Mouse (Mus musculus): Measurements from ENCODE around the gene Rras.
"Not testable (repeated sequence)": the region's sequence is repeated elsewhere in the genome, so short reads cannot be mapped to it uniquely, and the experiment has no call there.

Rras gene

GRCm38 (mm10) chr7:45000539-45001114 is 17.1 kb upstream of the Rras start:
- DNase-seq (ENCODE audit: low spot score): no peak

DNA sequence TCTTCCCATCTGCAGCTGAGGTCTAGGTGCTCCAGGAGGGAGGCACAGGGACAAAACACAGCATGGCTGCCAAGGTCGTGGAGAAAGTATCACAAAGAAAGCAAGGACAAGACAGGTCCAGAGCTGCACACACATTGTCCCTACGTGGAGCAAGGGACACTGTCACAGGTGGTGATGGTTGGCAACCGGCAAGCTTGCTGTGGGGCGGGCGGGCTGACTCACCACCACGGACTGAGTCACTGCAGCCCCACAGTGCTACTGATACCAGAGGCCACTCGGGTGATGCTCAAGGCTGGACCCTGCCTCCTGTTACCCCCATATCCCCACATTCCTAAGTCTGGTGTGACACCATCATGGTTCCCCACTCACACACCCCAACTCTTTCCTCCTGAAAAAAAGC is 15.3 kb upstream of the Rras start:
- no peak for DNase-seq (ENCODE audit: low spot score)

GRCm38 (mm10) chr7:45004546-45004945 is 13.2 kb upstream of the Rras start:
- DNase-seq (ENCODE audit: low spot score): no peak

DNA sequence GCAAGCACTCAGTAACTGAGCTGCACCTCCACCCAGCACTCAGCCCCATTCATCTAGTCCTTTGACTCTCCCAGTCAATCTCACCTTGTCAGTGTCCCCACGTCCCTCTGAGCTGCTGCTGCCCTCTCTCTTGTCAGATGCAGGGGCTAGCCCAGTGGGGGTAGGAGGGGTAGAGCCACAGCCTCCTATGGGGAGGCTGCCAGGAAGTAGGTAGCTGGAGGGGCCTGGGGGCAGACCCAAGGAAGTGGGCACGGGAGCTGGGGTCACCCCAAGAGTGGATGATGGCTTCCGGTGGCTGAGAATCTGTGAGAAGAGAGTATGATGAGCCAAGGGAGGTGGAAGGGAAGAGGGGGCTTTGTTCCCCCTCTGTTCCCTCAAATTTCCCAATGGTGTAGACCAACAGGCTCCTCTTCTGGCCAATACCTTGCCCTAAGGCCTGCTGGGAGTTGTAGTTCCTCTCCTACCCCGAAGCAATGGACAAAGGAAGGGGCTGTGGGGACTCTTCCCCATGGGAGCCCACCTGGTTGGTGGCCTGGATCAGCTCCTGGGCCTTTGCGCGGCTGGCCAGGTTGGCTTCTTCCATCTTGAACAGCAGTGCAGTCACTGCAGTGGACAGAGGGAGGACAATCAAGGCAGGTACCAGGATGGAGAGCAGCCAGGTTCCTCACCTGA is 12.3 kb upstream of the Rras start:
- DNase-seq (ENCODE audit: low spot score): no peak

DNA sequence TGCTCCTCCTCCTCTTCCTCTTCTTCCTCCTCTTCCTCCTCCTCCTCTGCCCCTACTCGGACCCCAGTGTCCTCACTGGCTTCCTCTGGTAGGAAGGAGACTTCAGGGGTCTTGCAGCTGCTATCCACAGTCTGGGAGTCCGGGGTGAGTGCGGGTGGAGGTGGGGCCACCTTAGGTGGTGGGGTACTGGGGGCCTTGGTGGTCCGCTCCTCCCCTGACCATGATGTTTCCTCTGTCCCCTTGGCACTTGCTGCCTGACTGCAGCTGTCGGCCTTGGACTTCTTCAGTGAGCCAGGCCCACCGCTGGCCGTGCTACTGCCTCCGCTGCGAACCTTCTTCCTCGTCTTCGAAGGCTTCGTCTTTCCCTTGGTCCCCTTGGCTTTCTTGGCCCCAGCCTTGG is 11.3 kb upstream of the Rras start:
- no peak for DNase-seq (ENCODE audit: low spot score)

DNA sequence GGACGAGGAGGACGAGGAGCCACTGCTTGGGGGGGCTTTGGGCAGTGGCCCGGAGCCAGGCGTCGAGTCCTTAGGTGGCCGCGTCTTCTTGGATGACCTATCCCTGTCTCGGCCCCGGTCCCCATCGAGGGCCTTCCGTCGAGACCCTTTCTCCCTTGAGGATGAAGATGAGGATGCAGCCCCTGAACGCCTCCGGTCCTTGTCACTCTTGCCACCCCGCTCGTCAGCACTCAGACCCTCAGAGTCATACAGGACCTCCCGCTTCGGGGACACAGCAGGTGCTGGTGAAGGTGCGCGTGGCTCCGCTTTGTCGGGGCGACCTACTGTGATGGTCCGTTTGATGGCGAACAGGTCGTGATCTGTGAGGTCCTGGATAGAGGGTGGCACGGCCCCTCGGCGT is 10.6 kb upstream of the Rras start:
- no peak for DNase-seq (ENCODE audit: low spot score)

DNA sequence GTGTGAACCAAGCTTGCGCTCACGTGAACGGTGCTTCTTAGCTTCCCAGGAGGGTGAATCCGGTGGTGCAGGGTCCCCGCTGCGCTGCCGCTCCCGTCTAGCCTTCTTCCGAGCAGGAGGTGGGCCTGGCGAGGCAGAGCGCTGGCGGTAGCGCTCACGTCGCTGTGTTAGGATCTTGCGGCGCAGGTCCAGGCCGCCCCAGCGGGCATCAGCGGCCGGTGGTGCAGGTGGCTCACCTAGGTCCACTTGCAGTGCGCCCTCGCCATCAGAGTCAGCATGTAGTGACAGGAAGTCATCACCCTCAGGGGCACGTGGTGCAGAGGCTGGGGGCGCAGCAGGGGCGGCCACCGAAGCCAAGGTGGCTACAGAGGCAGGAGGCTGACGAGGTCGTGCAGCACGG is 9.9 kb upstream of the Rras start:
- DNase-seq (ENCODE audit: low spot score): no peak

DNA sequence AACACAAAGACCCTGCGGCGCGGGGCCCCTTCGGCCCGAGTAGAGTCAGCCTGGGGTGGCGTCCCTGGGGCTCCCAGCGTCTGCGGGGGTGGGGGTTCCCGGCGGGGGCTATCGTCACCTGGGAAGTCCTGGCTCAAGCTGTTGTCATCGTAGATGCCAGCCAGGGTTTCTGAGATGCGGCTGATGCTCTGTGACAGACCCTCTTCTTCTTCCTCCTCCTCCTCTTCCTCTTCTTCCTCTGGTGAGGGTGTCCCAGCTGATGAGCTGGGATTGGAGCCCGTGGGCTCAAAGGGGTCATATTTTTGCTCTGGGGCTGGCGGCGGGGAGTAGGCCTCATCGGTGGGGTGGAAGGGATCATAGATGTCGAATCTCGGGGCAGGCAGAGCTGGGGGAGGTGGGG is 9.3 kb upstream of the Rras start:
- DNase-seq (ENCODE audit: low spot score): no peak

- DNase-seq (ENCODE audit: low spot score): no peak
Measured at GRCm38 (mm10) chr7:45012011-45012410, 5.8 kb upstream of the Rras start.

DNA sequence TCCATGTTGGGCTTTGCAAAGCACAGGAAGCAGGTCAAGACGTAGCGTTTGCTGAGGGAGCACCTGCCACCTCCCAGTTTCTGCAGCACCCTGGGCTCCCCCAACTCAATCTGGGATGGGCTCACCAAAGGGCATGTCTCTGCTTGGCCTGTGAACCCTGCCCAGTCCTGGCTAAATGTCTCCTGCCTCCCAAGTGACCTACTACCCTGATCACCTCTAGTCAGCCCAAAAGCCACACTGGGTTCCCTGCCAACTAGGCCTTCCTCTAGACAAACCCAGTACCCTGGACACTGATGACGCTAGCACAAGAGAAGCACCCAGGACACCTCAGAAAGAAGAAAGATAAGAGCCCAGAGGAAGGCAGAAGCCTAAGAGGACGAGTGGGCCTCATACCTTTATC is 4.9 kb upstream of the Rras start:
- DNase-seq (ENCODE audit: low spot score): no peak

DNA sequence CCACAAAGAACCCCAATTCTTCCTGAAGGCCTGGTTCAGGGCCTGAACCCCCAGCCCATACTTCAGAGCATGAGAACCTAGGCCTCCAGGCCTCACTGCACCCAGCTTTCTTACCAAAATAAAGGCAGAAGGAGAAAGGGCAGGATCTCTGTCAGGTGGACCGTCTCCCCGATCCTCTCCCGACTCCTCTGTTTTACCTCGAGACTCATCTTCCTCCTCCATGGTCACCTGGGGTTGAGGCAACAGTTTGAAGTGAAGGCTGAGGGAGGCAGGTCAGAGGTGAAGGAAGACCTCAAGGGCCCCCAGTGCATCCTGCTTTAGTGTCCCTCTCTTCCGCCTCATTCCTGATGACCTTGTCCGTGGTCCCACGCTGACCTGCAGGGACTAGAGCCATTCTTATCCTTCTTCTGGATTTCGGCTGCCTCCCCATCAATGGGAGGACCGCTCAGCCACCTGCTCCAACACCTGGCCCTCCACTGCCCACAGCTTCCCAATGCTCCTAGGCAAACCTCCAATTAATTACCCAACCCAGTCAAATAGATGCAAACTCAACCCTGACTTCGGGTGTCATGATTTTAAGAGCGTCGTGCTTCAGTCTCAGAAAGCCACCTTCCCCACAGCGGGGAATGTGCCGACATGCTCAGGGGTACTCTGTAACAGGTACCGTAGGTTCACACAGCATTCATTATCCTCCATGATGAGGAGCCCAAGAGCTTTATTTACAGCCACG is 4.2 kb upstream of the Rras start:
- DNase-seq (ENCODE audit: low spot score): no peak

DNA sequence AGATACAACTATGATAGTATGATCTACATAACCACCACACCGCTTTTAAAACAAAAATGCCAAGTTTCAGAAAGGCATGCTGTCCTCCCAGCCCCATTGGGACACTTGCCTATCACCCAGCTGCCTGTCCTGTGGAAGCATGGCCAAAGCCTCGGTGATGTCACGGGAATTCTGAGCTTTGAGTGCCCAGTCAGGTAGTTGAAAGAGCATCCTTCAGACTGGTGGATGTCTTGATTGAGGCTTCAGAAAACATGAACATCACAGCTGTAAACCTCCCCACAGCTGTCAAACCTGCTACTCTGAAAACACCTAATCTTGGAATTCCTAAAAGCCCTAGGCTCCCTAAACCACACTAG is 3.7 kb upstream of the Rras start:
- DNase-seq (ENCODE audit: low spot score): no peak

DNA sequence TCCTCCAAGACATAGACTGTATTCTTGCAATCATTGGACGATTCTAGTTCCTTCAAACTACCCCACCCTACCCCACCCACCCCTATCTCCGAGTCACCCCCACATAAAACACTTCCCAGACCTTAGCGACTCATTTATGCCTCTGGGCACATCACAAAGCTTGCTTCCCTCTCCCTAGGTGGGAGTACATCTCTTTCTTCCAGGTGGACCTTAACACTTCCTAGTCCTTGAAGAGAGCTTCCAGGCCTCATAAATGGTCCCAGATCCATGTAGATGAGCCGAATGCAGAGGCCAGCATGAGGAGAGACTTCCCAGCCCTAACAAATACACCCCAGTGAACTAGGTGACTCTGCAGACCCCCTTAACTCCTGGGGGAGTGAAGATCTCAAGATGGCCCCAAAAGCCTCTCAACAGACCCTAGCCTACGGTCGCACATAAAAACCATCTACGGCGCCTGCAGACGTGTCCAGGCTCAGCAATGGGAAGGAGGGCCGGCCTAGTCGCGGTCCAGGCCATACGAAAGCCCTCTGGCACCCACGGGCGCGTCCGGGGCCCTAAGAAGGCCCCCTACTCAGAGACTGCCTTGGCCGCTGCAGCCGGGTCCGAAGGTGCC is 2.3 kb upstream of the Rras start:
- DNase-seq (ENCODE audit: low spot score): no peak

DNA sequence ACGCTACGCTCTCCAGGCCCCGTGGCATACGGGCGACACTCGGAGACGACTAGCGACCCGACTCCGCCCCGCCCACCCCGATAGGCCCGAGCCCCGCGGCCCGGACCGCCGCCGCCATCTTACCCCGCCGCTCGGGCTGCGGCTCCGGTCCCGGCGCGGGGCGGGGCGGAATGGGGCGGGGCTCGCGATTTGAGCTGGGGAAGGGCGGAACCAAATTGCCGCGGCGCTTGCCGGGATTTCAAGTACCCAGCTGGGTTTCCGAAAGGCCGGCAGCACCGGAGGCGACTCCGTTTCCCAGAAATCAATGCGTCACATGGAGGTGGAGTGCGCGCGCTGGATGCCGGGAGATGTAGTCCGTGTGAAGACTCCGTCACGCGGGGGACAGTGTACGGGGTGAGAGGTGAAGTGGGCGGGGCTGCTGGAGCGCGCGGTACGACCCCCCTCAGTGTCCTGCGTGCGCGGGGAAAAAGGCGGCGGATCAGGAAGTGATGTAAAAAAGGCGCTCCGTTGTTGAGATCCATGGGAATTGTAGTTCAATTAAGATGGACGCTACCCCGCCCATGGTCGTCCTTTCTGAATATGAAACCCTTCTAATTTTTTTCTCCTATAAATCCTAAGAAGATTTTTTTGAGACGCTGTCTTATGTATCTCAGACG is 1.7 kb upstream of the Rras start, which contains the start of gene Scaf1:
TSS of gene Scaf1 (minus strand) at position 407 of the 656 bp plus-strand sequence.
- peak; percentile 100 for DNase-seq (ENCODE audit: low spot score)

DNA sequence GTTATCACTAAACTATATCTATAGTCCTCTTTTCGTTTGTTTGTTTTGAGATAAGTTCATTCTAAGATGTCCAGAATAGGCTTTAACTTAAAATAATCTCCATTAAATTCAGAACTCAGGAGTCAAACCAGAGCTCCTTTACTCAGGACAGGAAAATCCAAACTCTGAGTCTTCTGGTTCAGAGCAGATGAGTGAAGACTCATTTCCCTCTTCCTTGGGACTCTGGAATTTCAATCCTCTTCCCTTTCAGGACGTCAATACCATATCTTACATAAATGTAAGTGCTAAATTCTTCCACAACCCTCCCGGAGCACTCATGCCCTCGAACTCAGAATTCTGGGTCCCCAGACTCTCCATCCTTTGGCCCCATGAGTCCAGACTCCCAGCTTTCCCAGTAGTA is 1.0 kb upstream of the Rras start:
- no peak for DNase-seq (ENCODE audit: low spot score)

DNA sequence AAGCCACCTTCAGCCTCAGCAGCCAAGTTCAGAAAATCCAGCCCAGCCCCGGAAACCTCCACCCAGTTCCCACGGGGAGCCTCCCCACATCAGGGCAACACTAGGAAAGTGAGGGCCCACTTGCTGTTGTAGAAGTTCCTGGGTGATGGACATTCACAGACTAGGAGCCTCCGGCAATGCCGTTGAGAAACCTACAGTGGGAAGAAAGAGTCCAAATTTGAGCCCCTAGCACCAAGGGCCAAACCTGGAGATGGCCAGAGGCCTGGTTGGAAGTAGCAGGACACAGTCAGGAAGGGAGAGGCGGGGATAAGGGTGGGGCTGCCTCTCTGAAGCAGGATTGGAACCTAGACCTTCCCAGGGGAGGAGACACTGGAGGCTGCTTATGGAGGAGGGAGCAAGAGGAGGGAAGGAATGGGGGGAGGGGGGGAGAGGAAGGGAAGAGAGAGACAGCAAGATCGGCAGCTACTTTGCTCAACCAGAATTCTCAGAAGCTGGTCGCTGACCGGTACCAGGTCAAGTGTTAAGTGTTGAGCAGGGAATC is 1.3 kb downstream of the Rras start:
- no peak for DNase-seq (ENCODE audit: low spot score)

DNA sequence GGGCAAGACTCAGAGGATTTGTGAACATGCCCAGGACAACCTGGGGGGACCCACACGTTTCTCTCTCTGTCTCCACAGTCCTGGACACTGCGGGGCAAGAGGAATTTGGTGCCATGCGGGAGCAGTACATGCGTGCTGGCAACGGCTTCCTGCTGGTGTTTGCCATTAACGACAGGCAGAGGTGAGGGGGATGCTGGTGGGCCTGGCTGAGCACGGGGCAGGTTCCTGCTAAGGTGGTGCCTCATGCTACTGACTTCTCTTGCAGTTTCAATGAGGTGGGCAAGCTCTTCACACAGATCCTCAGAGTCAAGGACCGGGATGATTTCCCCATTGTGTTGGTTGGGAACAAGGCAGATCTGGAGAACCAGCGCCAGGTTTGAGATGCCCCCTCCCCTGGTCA is 2.5 kb downstream of the Rras start:
- DNase-seq (ENCODE audit: low spot score): no peak

DNA sequence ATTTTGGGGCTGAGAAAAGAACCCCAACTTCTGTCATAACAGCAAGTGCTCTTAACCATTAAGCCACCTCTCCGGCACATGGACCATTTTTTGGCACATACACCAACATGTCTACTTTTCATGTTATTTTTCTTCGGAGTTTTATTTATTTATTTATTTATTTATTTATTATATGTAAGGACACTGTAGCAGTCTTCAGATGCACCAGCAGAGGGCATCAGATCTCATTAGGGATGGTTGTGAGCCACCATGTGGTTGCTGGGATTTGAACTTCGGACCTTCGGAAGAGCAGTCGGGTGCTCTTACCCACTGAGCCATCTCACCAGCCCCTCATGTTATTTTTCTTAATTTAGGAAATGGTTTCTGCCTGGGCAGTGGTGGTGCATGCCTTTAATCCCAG is 6.0 kb downstream of the Rras start:
- DNase-seq (ENCODE audit: low spot score): not testable (repeated sequence)

- DNase-seq (ENCODE audit: low spot score): no peak
Measured at GRCm38 (mm10) chr7:45024281-45025248, 6.8 kb downstream of the Rras start.

DNA sequence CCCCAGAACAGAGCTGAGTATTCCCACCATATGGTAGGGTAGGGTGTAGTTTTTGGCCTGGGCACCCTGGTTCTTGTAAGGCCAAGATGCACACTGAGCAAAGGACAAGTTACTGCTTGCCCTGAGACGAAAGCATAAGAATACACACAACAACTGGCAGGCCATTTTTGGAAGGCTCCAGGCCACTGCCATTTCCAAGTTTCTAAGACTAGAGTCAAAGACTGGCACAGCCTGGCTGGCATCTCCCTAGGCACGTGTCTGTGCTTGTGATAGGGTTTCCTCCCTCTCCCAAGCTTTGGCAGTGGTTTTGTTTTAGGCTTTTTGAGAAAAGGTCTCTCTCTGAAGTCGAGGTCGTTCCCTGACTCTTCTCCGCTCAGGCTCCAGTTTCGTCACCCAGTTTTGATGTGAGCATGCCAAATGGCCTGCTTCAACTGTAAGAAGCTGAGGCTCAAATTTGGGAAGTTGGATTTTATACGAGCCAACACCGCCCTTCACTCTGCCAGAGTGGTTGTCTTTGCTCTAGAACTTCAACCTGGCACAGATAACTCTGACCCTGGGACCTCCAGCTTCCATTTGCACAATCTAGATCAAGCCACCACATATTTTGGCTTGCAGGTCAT is 8.0 kb downstream of the Rras start:
- DNase-seq (ENCODE audit: low spot score): no peak

GRCm38 (mm10) chr7:45026256-45026655 is 8.5 kb downstream of the Rras start:
- DNase-seq (ENCODE audit: low spot score): no peak
